Mouse (Mus musculus): ENCODE measurements around the gene Dhps.

DNA sequence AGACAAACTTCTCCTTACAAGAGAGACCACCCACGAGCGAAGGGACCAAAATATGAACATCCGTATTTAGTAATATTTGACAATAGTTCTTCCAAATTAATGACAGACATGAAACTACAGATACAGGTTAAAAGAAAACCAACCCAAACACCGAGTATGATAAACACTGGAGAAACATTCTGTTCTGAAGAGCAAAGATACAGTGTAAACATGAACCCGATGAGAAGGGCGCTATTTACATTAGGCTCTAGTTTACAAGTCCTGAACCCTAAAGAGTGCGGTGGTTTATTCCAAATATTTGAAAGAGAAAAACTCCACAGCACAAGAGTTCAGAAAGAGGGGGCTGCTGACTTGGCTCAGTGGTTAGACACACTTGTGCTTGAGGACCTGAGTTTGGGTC is 45.4 kb downstream of the Dhps start:
- no peak for TF ChIP-seq CTCF (IDR thresholded peaks at IDR 0.05; ENCODE audit: low read depth)
- TF ChIP-seq EP300 (IDR thresholded peaks at IDR 0.05; ENCODE audit: low read depth): no peak
